Mouse (Mus musculus) stomach, postnatal 0 days (tissue): ENCODE results near the gene Ccdc36. TPM values are rescaled to one million over a fixed set of nuclear protein-coding genes. Genes with fewer than 3 reads are reported as not detected.

ENCODE experiments used
- ATAC-seq: fragments of 200-750 bp; cut with Nextera tagmentation; 2 replicates; pipeline ENCODE4 v1.8.0; 2017; ENCODE audit not compliant: low FRiP score, low TSS enrichment
- DNase-seq: peaks from one replicate; pipeline ENCODE4 v3.0.0-alpha.2; 2016; ENCODE audit warnings: low spot score
- H3K27ac ChIP-seq: fragments of 300-500 bp; sonication (generic); replicated peaks from 2 replicates; pipeline ENCODE4 v1.5.1; 2014; ENCODE audit warnings: mild to moderate bottlenecking, control low read depth
- H3K27me3 ChIP-seq: fragments of 300-500 bp; sonication (generic); 2 replicates; pipeline ENCODE4 v1.6.1; 2014; ENCODE audit warnings: low read length; ENCODE audit not compliant: control insufficient read depth, insufficient read depth
- H3K36me3 ChIP-seq: fragments of 300-500 bp; sonication (generic); 2 replicates; pipeline ENCODE4 v1.6.1; 2014; ENCODE audit warnings: low read length, mixed read lengths; ENCODE audit not compliant: control insufficient read depth, insufficient read depth
- H3K4me1 ChIP-seq: fragments of 300-500 bp; sonication (generic); replicated peaks from 2 replicates; pipeline ENCODE4 v1.6.1; 2014; ENCODE audit warnings: antibody characterized with exemption; ENCODE audit not compliant: control insufficient read depth, insufficient read depth
- H3K4me2 ChIP-seq: fragments of 300-500 bp; sonication (generic); replicated peaks from 2 replicates; pipeline ENCODE4 v1.6.1; 2014; ENCODE audit warnings: low read depth, mild to moderate bottlenecking, control low read depth, moderate library complexity
- H3K4me3 ChIP-seq: fragments of 300-500 bp; sonication (generic); 2 replicates; pipeline ENCODE4 v1.5.1; 2014; ENCODE audit warnings: low read depth, low read length, control low read depth
- H3K9ac ChIP-seq: fragments of 300-500 bp; sonication (generic); 2 replicates; pipeline ENCODE4 v1.6.1; 2014; ENCODE audit warnings: mild to moderate bottlenecking, low read length, control low read depth, mixed read lengths
- H3K9me3 ChIP-seq: fragments of 300-500 bp; sonication (generic); 2 replicates; pipeline ENCODE4 v1.6.1; 2016; ENCODE audit warnings: low read length; ENCODE audit not compliant: control insufficient read depth
- CTCF ChIP-seq: IDR thresholded peaks from 2 replicates; pipeline ENCODE4 v1.5.1; 2016; ENCODE audit warnings: antibody characterized with exemption, low read depth, mild to moderate bottlenecking, moderate library complexity
- EP300 ChIP-seq: optimal IDR thresholded peaks from 2 replicates; pipeline ENCODE3; 2016; ENCODE audit warnings: antibody characterized with exemption
- WGBS: fragments of 180-500 bp; shearing (Covaris S2); extraction: QIAGEN DNeasy Blood & Tissue Kit; methylation state at CpG from one replicate; pipeline ENCODE4 v1.1.7; 2014; 5-methylcytosine and 5-hydroxymethylcytosine counted together
- polyA plus RNA-seq: library from polyadenylated mRNA; unstranded; fragments of >200 nt; fragmentation: Nextera tagmentation; extraction: Ambion mirVana; gene quantifications from 2 replicates; pipeline ENCODE4 v1.2.1, GENCODE M21; 2015

Ccdc36 gene
- polyA plus RNA-seq, 1 experiment from 2014 or later, result 0.41 TPM

GRCm38 (mm10) chr9:108456953-108457352 is 28.7 kb upstream of the Ccdc36 start:
- Histone ChIP-seq H3K36me3 (no peaks in the 10 kb centered on the region), H3K4me1 (peaks cover 3% of the 10 kb centered on the region; the same call in 1 of the 2 replicates)

DNA sequence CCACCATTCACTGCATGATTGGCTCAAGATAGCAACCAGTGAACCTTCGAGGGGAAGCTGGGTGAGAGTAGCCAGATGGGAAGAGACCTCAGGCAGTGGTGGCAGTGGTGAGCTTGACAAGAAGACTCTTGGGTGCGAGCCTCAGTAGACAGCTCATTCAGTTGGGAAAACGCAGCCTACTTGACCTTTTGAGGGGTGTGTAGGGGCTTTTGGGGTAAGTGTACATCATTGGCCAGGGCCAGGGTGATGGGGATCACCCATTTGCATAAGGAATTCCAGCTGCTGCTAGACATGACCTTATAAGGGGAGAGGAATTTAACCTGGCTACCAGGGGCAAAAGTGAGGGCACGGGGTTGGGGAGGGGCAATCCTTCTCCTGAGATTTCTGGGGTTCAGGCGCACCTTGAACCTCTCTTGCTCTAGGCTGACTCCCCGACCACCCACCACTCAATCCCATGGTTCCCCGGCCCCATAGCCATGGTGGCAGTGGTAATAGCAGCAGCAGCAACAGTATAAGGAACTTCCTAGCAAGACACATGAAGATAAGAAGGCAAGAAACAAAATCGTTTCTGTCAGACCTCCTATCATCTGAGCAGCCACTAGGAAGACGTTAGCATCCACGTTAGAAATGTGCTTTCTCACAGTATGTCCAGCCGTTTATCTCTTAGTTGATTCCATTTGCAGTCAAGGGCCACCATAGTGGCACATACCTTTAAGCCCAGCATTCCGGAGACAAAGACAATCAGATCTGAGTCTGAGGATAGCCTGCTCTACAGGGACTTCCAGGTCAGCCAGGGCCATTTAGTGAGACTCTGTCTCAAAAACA is 27.7 kb upstream of the Ccdc36 start:
- WGBS, result 74% methylated on average over 12 of the region's 12 CpGs
- no peak for TF ChIP-seq EP300
- TF ChIP-seq CTCF, result no peak
- ATAC-seq (no peak), DNase-seq (no peak)
- no peak overlapping the region for H3K9ac ChIP-seq
- H3K27ac ChIP-seq, result no peak overlapping the region
- H3K4me1 ChIP-seq, result peaks cover under 1% of the 10 kb centered on the region; the same call in 1 of the 2 replicates
- no peak overlapping the region for H3K4me2 ChIP-seq
- no peaks in the 10 kb centered on the region for H3K9me3 ChIP-seq
- no peaks in the 10 kb centered on the region for H3K36me3 ChIP-seq
- H3K27me3 ChIP-seq, result no peaks in the 10 kb centered on the region
- H3K4me3 ChIP-seq, result no peak overlapping the region

More at GRCm38 (mm10) chr9:108456953-108457352, 28.7 kb upstream of the Ccdc36 start:
- WGBS, result 88% methylated on average over 10 of the region's 10 CpGs
- TF ChIP-seq EP300, result no peak
- TF ChIP-seq CTCF, result no peak
- H3K27me3 ChIP-seq, result no peaks in the 10 kb centered on the region
- no peak overlapping the region for H3K4me3 ChIP-seq
- no peak for DNase-seq
- H3K27ac ChIP-seq, result no peak overlapping the region
- H3K4me2 ChIP-seq, result no peak overlapping the region
- no peak overlapping the region for H3K9ac ChIP-seq
- no peak for ATAC-seq
- H3K9me3 ChIP-seq, result no peaks in the 10 kb centered on the region

- no peaks in the 10 kb centered on the region for H3K36me3 ChIP-seq
- H3K27me3 ChIP-seq, result no peaks in the 10 kb centered on the region
- WGBS, result 86% methylated on average over 6 of the region's 6 CpGs
- no peak overlapping the region for H3K4me3 ChIP-seq
- no peak overlapping the region for H3K9ac ChIP-seq
- H3K9me3 ChIP-seq, result no peaks in the 10 kb centered on the region
- ATAC-seq, result no peak
- TF ChIP-seq CTCF (no peak), EP300 (no peak)
- 0 out of 2 replicates have a peak, but pooled peaks cover 2% of the 10 kb centered on the region for H3K4me1 ChIP-seq
- H3K4me2 ChIP-seq, result no peak overlapping the region
- H3K27ac ChIP-seq, result peak overlapping the region; percentile 45; the same call in 1 of the 2 replicates
- no peak for DNase-seq
Measured at GRCm38 (mm10) chr9:108454429-108454828, 26.1 kb upstream of the Ccdc36 start.

- 0 out of 2 replicates have a peak, but pooled peaks cover 2% of the 10 kb centered on the region for H3K4me1 ChIP-seq
- ATAC-seq (no peak), DNase-seq (no peak)
- no peak overlapping the region for H3K4me3 ChIP-seq
- H3K9ac ChIP-seq, result 0 out of 2 replicates have a peak overlapping the region, but pooled peaks have one; percentile 23
- H3K9me3 ChIP-seq, result no peaks in the 10 kb centered on the region
- no peaks in the 10 kb centered on the region for H3K27me3 ChIP-seq
- H3K27ac ChIP-seq, result peak overlapping the region; percentile 81
- peak overlapping the region; percentile 90 for H3K4me2 ChIP-seq
- 40% methylated on average over 4 of the region's 4 CpGs for WGBS
- TF ChIP-seq CTCF (no peak), EP300 (no peak)
- no peaks in the 10 kb centered on the region for H3K36me3 ChIP-seq
Measured at GRCm38 (mm10) chr9:108453458-108453857, 25.2 kb upstream of the Ccdc36 start.

GRCm38 (mm10) chr9:108452911-108453310 is 24.6 kb upstream of the Ccdc36 start:
- H3K9me3 ChIP-seq, result no peaks in the 10 kb centered on the region
- DNase-seq (no peak), ATAC-seq (no peak)
- H3K4me1 ChIP-seq, result 0 out of 2 replicates have a peak, but pooled peaks cover 2% of the 10 kb centered on the region
- no peaks in the 10 kb centered on the region for H3K36me3 ChIP-seq
- H3K4me3 ChIP-seq, result peak overlapping the region; percentile 61
- 26% methylated on average over 6 of the region's 6 CpGs for WGBS
- no peaks in the 10 kb centered on the region for H3K27me3 ChIP-seq
- peak overlapping the region; percentile 90 for H3K4me2 ChIP-seq
- TF ChIP-seq EP300 (no peak), CTCF (no peak)
- peak overlapping the region; percentile 81 for H3K27ac ChIP-seq
- H3K9ac ChIP-seq, result peak overlapping the region; percentile 69
